Mouse (Mus musculus) bone marrow, adult 2 months (tissue): ENCODE data around the gene Glp2r. TPM values are rescaled to one million over a fixed set of nuclear protein-coding genes. Genes with fewer than 3 reads are reported as not detected.

Experiments used
- H3K27ac ChIP-seq: fragments of 200-500 bp; 2 replicates; pipeline ENCODE4 v1.5.1; 2012; ENCODE audit warnings: low read depth, mild to moderate bottlenecking, control low read depth, inconsistent platforms, low read length; ENCODE audit not compliant: control insufficient read depth, poor library complexity, insufficient read depth
- H3K4me1 ChIP-seq: fragments of 200-500 bp; 2 replicates; pipeline ENCODE4 v1.6.1; 2011; ENCODE audit warnings: low read length; ENCODE audit not compliant: control insufficient read depth, insufficient read depth
- H3K4me3 ChIP-seq: fragments of 200-500 bp; replicated peaks from 2 replicates; pipeline ENCODE3; 2011; ENCODE audit warnings: mild to moderate bottlenecking, low read depth, low read length, control low read depth; ENCODE audit not compliant: control insufficient read depth
- CTCF ChIP-seq: fragments of 200-500 bp; IDR thresholded peaks from 2 replicates; pipeline ENCODE4 v1.5.1; 2011; ENCODE audit warnings: low read length, control low read depth; ENCODE audit not compliant: control insufficient read depth, insufficient read depth
- POLR2A ChIP-seq: fragments of 200-500 bp; IDR thresholded peaks from 2 replicates; pipeline ENCODE4 v1.6.1; 2011; ENCODE audit warnings: low read depth, mild to moderate bottlenecking, control low read depth, low read length, borderline replicate concordance; ENCODE audit not compliant: control insufficient read depth
- WGBS: fragments of 180-500 bp; shearing (Covaris S2); methylation state at CpG from one replicate; pipeline ENCODE4 v1.1.7; 2018; 5-methylcytosine and 5-hydroxymethylcytosine counted together
- polyA plus RNA-seq: library from polyadenylated mRNA; stranded (reverse); fragments of >200 nt; gene quantifications from 2 replicates; pipeline ENCODE4 v1.2.4, GENCODE M21; 2011; ENCODE audit warnings: low replicate concordance; ENCODE audit not compliant: missing spikeins, insufficient read depth, insufficient read length

The Glp2r gene
- polyA plus RNA-seq, 1 experiment: not detected

DNA sequence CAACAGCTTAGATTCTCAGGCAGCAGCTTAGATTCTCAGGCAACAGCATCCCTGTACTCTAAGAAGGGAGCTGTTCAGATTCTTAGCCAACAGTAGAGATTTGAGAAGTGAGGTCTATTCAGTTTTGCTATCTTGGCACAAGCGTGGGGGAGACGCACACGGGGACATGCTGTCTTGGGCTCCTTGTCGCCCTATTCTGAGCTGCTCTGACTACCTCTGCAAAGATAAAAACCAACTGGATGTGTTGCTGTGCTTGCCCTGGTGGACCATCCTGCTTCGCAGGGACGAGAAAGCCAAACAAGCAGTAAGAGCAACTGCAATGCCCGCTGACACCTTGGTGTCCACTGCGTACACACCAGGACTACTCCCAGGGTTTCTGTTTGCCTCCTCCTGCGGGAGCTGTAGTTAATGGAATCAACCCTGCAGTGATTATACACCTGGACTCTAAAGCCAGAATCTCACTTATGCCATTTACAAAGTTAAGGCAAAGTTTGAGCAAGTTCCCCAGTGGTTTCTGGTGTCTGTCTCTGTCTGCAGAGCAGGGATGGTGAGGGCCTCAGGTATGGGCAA is 117.3 kb downstream of the Glp2r start:
- Histone ChIP-seq H3K4me3 (no peak overlapping the region), H3K4me1 (no peaks in the 10 kb centered on the region), H3K27ac (no peak overlapping the region)
- TF ChIP-seq CTCF (no peak), POLR2A (no peak)
- WGBS: 84% methylated on average over 9 of the region's 9 CpGs

DNA sequence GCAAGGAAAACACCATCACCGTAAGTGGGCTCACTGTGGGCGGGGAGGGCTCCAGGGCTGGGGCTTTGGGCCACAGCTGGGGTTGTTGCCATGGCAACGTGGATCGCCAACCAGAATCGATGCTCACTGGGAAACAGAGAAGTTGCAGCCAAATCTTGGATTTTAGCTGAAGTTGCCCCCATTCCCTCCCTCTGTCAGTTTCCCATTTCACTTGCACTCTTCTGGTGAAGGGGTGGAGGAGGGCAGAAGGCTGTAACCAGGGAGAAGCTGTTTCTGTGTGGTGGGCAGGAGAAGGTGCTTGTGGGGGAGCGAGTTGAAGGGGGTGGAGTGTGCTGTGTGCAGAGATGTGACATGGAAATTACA is 118.1 kb downstream of the Glp2r start:
- H3K27ac ChIP-seq: no peak overlapping the region
- 37% methylated on average over 6 of the region's 6 CpGs for WGBS
- H3K4me1 ChIP-seq: no peaks in the 10 kb centered on the region
- no peak overlapping the region for H3K4me3 ChIP-seq
- TF ChIP-seq CTCF: no peak

DNA sequence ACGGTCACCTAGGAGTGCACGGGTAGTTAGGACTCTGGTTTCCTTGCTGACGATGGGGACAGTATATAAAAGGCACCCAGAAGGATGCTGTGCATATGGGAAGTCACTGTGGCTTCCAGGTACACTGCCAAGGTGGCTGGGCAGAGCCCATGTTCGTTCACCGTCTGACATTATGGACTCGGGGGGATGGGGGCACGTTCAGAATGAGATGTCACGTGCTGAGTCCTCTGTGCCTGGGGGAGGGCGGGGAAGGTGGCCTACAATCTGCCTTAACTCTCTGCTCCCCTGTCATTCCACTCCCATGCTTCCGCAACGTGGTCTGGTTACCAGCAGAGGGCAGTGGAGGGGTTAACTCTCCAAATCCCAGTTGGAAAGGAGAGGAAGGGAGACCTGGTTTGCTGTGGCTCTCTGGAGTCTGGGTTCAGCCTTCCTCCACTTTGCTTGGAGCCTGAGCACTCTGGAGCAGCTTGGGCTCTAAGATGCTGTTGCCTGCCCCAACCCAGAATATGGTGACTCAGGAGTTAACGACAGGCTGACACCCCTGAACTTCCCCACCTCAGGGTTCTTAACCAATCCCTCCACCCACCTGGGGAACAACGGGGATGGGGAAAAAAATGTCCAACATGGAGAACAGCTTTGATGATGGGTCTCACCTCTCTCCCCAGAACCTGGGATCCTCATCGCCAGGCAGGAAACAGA is 118.6 kb downstream of the Glp2r start:
- TF ChIP-seq CTCF: peak; percentile 50; the same call in 1 of the 2 replicates
- no peak for TF ChIP-seq POLR2A
- Histone ChIP-seq H3K27ac (no peak overlapping the region), H3K4me1 (no peaks in the 10 kb centered on the region), H3K4me3 (no peak overlapping the region)
- 15% methylated on average over 14 of the region's 14 CpGs for WGBS

DNA sequence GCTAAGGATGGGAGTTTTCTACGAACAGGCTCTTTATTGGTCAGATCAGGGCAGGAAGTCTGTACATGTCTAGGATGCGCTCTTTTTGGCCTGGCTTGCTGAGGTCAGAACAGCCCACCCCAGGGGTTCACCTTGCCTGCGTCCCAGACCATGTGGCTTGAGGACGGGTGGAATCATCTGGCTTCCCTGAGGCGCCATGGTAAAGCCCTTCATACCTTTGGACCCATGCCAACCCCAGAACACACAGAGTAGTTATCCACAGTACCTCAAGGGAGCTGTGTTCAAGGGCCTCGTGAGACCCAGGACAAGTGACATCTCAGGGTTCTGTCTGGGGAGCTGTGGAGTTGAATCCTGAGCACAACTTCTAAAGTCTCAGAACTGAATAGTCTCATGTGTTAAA is 119.2 kb downstream of the Glp2r start:
- H3K4me1 ChIP-seq: no peaks in the 10 kb centered on the region
- WGBS: 71% methylated on average over 6 of the region's 6 CpGs
- no peak overlapping the region for H3K4me3 ChIP-seq
- TF ChIP-seq CTCF (no peak), POLR2A (no peak)
- H3K27ac ChIP-seq: no peak overlapping the region

DNA sequence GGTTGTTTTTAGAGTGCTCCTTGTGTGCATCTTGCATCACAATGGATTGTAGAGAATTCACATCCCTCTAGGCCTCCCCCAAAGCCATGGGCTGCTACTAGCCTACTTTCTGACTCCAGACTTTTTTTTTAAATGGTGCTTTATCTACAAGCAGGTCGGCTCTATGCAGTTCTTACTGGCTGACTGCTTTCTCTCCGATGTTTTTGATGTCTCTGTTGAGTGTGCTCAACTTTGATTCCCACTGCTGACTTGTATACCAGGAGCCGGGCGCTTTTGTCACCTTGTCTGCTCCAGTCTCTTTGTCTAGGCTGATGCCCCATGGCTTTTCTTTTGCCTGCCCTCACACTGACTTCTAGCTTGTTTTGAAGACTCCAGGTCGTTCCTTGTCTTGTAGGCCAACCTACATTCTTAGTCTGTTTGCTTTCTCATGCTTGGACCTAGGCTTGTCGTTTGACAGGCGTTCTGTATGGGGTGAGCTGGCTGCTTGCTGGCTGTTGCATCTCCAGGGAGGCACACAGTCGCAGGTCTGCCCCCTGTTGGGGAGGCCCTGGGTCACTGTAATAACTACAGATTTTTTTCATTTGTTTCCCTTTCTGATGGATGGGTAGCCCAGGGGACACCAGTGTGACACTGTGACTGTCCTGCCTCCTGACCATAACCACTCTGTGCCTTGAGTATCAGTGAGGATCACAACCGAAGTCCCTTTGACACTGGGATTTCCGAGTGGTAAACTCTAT is 120.8 kb downstream of the Glp2r start:
- no peaks in the 10 kb centered on the region for H3K4me1 ChIP-seq
- 49% methylated on average over 10 of the region's 10 CpGs for WGBS
- TF ChIP-seq CTCF (peak; percentile 8; the same call in 1 of the 2 replicates), POLR2A (no peak)
- H3K4me3 ChIP-seq: no peak overlapping the region
- H3K27ac ChIP-seq: no peak overlapping the region

DNA sequence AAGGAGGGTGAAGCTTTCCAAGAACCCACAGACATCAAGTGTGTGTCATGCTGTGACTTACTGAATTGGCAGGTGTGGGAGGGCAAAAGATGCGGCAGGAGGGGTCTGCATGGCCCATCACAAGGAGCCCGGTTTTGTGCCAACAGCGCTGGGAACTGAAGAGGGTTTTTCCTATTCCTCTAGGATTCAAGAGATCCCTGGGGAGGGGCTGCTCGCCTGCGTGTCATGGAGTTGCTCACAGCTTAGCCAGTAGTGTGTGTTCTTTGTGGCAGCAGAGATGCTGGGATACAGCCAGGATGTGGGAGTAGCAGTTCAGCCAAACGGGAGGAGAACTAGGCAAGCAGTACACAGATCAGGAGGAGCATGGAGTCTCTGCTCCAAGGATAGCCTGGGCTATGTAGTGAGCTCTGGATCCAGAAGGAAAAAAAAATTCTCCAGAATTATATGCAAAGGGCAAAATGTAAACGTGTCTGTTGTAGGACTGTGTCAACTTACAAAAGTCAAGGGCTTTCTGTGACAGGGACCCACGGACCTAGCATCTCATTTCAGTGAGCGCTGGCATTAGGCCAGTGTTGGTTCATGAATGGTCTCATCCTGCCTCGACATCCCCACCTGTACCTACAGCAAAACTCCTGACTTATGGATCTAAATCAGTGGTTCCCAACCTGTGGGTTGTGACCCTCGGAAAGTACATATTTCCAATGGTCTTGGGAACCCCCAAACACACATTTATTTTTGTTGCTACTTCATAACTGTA is 122.1 kb downstream of the Glp2r start:
- Histone ChIP-seq H3K4me3 (no peak overlapping the region), H3K4me1 (no peaks in the 10 kb centered on the region), H3K27ac (no peak overlapping the region)
- WGBS: 69% methylated on average over 11 of the region's 11 CpGs
- no peak for TF ChIP-seq CTCF
- no peak for TF ChIP-seq POLR2A

DNA sequence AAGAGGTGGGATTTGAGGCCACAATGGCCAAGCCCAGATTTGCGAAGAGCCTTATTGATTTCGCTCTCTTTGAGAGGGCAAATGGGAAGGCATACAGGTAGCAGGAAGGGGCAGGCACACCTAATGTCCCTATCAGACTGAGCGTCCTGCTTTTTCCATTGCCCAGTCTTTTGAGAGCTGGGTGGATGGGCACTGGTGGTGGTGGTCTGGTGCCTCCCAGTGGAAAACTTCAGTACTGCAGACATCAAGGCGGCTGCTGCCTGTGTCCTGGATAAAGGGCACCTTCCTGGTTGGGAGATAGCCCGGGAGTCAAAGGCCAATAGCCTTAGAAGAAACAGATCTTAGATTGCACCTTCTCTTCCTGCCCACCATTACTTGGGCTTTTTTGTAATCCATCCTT is 123.2 kb downstream of the Glp2r start:
- WGBS: 32% methylated on average over 5 of the region's 5 CpGs
- TF ChIP-seq CTCF (peak; percentile 88), POLR2A (no peak)
- no peak overlapping the region for H3K4me3 ChIP-seq
- H3K4me1 ChIP-seq: no peaks in the 10 kb centered on the region
- no peak overlapping the region for H3K27ac ChIP-seq

DNA sequence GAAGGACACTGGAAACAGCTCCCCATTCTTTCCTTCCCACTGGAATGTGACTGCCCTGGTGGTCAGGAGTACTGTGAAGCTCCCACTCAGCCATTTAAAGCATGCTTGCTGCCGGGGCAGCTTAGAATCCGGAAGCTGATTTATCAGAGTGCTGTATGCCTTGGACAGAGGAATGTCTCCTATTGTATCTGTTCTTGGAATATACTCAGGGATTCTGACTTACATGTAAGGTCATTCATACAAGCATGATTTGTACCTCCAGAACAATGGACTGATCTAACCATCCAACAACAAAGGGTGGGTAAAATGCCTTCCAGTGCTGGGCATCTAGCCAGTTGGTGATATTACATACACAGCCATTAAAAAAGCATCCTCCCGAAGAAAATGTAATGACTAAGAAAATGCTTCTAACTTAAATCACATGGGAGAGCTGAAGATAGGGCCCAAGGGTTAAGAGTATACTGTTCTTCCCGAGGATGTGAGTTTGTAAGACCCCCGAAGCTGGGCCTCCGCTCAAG is 126.3 kb downstream of the Glp2r start:
- Histone ChIP-seq H3K4me3 (no peak overlapping the region), H3K4me1 (no peaks in the 10 kb centered on the region), H3K27ac (no peak overlapping the region)
- TF ChIP-seq POLR2A (no peak), CTCF (no peak)
- 85% methylated on average over 6 of the region's 6 CpGs for WGBS
